Mouse (Mus musculus) hindbrain, postnatal 0 days (tissue): ENCODE measurements around the gene 2200002J24Rik. TPM values are rescaled to one million over a fixed set of nuclear protein-coding genes. Genes with fewer than 3 reads are reported as not detected.

Source experiments
- ATAC-seq: fragments of 200-750 bp; cut with Nextera tagmentation; 2 replicates; pipeline ENCODE4 v1.8.0; 2017; ENCODE audit warnings: mild to moderate bottlenecking, moderate TSS enrichment, moderate library complexity
- DNase-seq: peaks from one replicate; pipeline ENCODE4 v3.0.0-alpha.2; 2015; ENCODE audit warnings: low spot score
- H3K27ac ChIP-seq: fragments of 300-500 bp; sonication (generic); 2 replicates; pipeline ENCODE4 v1.5.1; 2014; ENCODE audit warnings: mild to moderate bottlenecking
- H3K27me3 ChIP-seq: fragments of 300-500 bp; sonication (generic); 2 replicates; pipeline ENCODE4 v1.6.1; 2014; ENCODE audit warnings: low read length, mixed read lengths; ENCODE audit not compliant: insufficient read depth
- H3K36me3 ChIP-seq: fragments of 300-500 bp; sonication (generic); 2 replicates; pipeline ENCODE4 v1.6.1; 2014; ENCODE audit warnings: low read length, mixed read lengths; ENCODE audit not compliant: insufficient read depth
- H3K4me1 ChIP-seq: fragments of 300-500 bp; sonication (generic); 2 replicates; pipeline ENCODE4 v1.6.1; 2014; ENCODE audit warnings: antibody characterized with exemption, low read length, mixed read lengths; ENCODE audit not compliant: insufficient read depth
- H3K4me2 ChIP-seq: fragments of 300-500 bp; sonication (generic); 2 replicates; pipeline ENCODE4 v1.6.1; 2014; ENCODE audit warnings: low read depth, mild to moderate bottlenecking, low read length, moderate library complexity, mixed read lengths
- H3K4me3 ChIP-seq: fragments of 300-500 bp; sonication (generic); 2 replicates; pipeline ENCODE4 v1.5.1; 2014; ENCODE audit warnings: low read length
- H3K9ac ChIP-seq: fragments of 300-500 bp; sonication (generic); replicated peaks from 2 replicates; pipeline ENCODE4 v1.6.1; 2014; ENCODE audit warnings: mild to moderate bottlenecking, low read length, moderate library complexity, mixed read lengths
- H3K9me3 ChIP-seq: fragments of 300-500 bp; sonication (generic); 2 replicates; pipeline ENCODE4 v1.6.1; 2016; ENCODE audit warnings: low read length, mixed read lengths
- CTCF ChIP-seq: IDR thresholded peaks from 2 replicates; pipeline ENCODE4 v1.5.1; 2016; ENCODE audit warnings: antibody characterized with exemption, control low read depth, low read depth
- WGBS: fragments of 180-500 bp; shearing (Covaris S2); extraction: QIAGEN DNeasy Blood & Tissue Kit; methylation state at CpG from one replicate; pipeline ENCODE4 v1.1.7; 2014; 5-methylcytosine and 5-hydroxymethylcytosine counted together
- polyA plus RNA-seq: library from polyadenylated mRNA; unstranded; fragments of >200 nt; fragmentation: Nextera tagmentation; extraction: Ambion mirVana; gene quantifications from 2 replicates; pipeline ENCODE4 v1.2.1, GENCODE M21; 2015
- total RNA-seq: library from RNA; depleted of rRNA; stranded (reverse); fragments of >200 nt; gene quantifications from 2 replicates; pipeline ENCODE4 v1.2.3, GENCODE M21; 2014; rRNA removed

The 2200002J24Rik gene
- total and polyA plus RNA-seq, 2 experiments from 2014 or later: 0.55 TPM; not detected in 1

GRCm38 (mm10) chr7:30744022-30744598, 45.4 kb downstream of the 2200002J24Rik start:
- H3K4me3 ChIP-seq: no peak overlapping the region
- peak; percentile 10 for DNase-seq
- no peak for TF ChIP-seq CTCF
- H3K36me3 ChIP-seq: no peaks in the 10 kb centered on the region
- 40% methylated on average over 4 of the region's 4 CpGs for WGBS
- no peak overlapping the region for H3K27ac ChIP-seq
- H3K4me2 ChIP-seq: no peak overlapping the region
- H3K27me3 ChIP-seq: no peaks in the 10 kb centered on the region
- no peak overlapping the region for H3K9ac ChIP-seq
- H3K4me1 ChIP-seq: no peaks in the 10 kb centered on the region
- no peak for ATAC-seq
- H3K9me3 ChIP-seq: no peaks in the 10 kb centered on the region

GRCm38 (mm10) chr7:30747525-30748204, 48.9 kb downstream of the 2200002J24Rik start:
- H3K27me3 ChIP-seq: no peaks in the 10 kb centered on the region
- TF ChIP-seq CTCF: no peak
- H3K9me3 ChIP-seq: no peaks in the 10 kb centered on the region
- no peaks in the 10 kb centered on the region for H3K4me1 ChIP-seq
- no peak overlapping the region for H3K4me2 ChIP-seq
- 88% methylated on average over 7 of the region's 7 CpGs for WGBS
- no peak overlapping the region for H3K4me3 ChIP-seq
- no peak overlapping the region for H3K9ac ChIP-seq
- DNase-seq (no peak), ATAC-seq (no peak)
- H3K36me3 ChIP-seq: no peaks in the 10 kb centered on the region
- H3K27ac ChIP-seq: no peak overlapping the region

Other genes starting within 250 kb of the 2200002J24Rik start
Only the 30 nearest of the 32 such genes appear.
- gene Nphs1, start 240.6 kb upstream of the 2200002J24Rik start, total RNA-seq: 2.3 and 2.4 TPM in 2 replicates
- 0.50 and 1.0 TPM in 2 replicates for gene Nphs1, start 240.6 kb upstream of the 2200002J24Rik start, polyA plus RNA-seq
- gene Prodh2, start 205.3 kb upstream of the 2200002J24Rik start, total RNA-seq: not detected in 2 replicates
- 0.24 TPM in 1 of 2 replicates, not detected in the other for gene Prodh2, start 205.3 kb upstream of the 2200002J24Rik start, polyA plus RNA-seq
- gene Arhgap33, start 163.9 kb upstream of the 2200002J24Rik start, total RNA-seq: 55.7 and 59.7 TPM in 2 replicates
- gene Arhgap33, start 163.9 kb upstream of the 2200002J24Rik start, polyA plus RNA-seq: 64.8 and 73.1 TPM in 2 replicates
- gene Hspb6, start 146.7 kb upstream of the 2200002J24Rik start, total RNA-seq: 5.6 and 6.4 TPM in 2 replicates
- 15.8 and 16.3 TPM in 2 replicates for gene Hspb6, start 146.7 kb upstream of the 2200002J24Rik start, polyA plus RNA-seq
- 13.1 and 14.0 TPM in 2 replicates for gene Proser3, start 146.6 kb upstream of the 2200002J24Rik start, total RNA-seq
- gene Proser3, start 146.6 kb upstream of the 2200002J24Rik start, polyA plus RNA-seq: 3.0 and 3.1 TPM in 2 replicates
- gene Lin37, start 139.1 kb upstream of the 2200002J24Rik start, total RNA-seq: 14.3 and 21.0 TPM in 2 replicates
- gene Lin37, start 139.1 kb upstream of the 2200002J24Rik start, polyA plus RNA-seq: 45.0 and 48.0 TPM in 2 replicates
- gene U2af1l4, start 135.6 kb upstream of the 2200002J24Rik start, total RNA-seq: 41.7 and 53.4 TPM in 2 replicates
- 103 and 104 TPM in 2 replicates for gene U2af1l4, start 135.6 kb upstream of the 2200002J24Rik start, polyA plus RNA-seq
- gene Gm49396, start 135.6 kb upstream of the 2200002J24Rik start, total RNA-seq: 2.9 and 3.7 TPM in 2 replicates
- gene Gm49396, start 135.6 kb upstream of the 2200002J24Rik start, polyA plus RNA-seq: 6.4 and 7.0 TPM in 2 replicates
- gene Psenen, start 135.3 kb upstream of the 2200002J24Rik start, total RNA-seq: 72.0 and 90.4 TPM in 2 replicates
- gene Psenen, start 135.3 kb upstream of the 2200002J24Rik start, polyA plus RNA-seq: 154 and 155 TPM in 2 replicates
- 5.6 TPM in 1 of 2 replicates, not detected in the other for gene Igflr1, start 133.5 kb upstream of the 2200002J24Rik start, total RNA-seq
- gene Igflr1, start 133.5 kb upstream of the 2200002J24Rik start, polyA plus RNA-seq: 2.6 and 3.4 TPM in 2 replicates
- gene Kmt2b, start 110.2 kb upstream of the 2200002J24Rik start, total RNA-seq: 27.1 and 36.7 TPM in 2 replicates
- gene Kmt2b, start 110.2 kb upstream of the 2200002J24Rik start, polyA plus RNA-seq: 6.7 and 7.1 TPM in 2 replicates
- not detected in 2 replicates for gene Zbtb32, start 100.0 kb upstream of the 2200002J24Rik start, total RNA-seq
- gene Zbtb32, start 100.0 kb upstream of the 2200002J24Rik start, polyA plus RNA-seq: 0.18 and 0.23 TPM in 2 replicates
- gene Upk1a, start 86.1 kb upstream of the 2200002J24Rik start, total RNA-seq: 0.14 and 0.99 TPM in 2 replicates
- 0.62 and 0.99 TPM in 2 replicates for gene Upk1a, start 86.1 kb upstream of the 2200002J24Rik start, polyA plus RNA-seq
- 352 and 389 TPM in 2 replicates for gene Cox6b1, start 72.8 kb upstream of the 2200002J24Rik start, total RNA-seq
- gene Cox6b1, start 72.8 kb upstream of the 2200002J24Rik start, polyA plus RNA-seq: 1,552 and 1,572 TPM in 2 replicates
- not detected in 2 replicates for gene Etv2, start 63.1 kb upstream of the 2200002J24Rik start, total RNA-seq
- gene Etv2, start 63.1 kb upstream of the 2200002J24Rik start, polyA plus RNA-seq: not detected in 2 replicates
- gene Rbm42, start 48.6 kb upstream of the 2200002J24Rik start, total RNA-seq: 162 and 169 TPM in 2 replicates
- 116 and 118 TPM in 2 replicates for gene Rbm42, start 48.6 kb upstream of the 2200002J24Rik start, polyA plus RNA-seq
- gene Haus5, start 33.9 kb upstream of the 2200002J24Rik start, total RNA-seq: 22.2 and 24.1 TPM in 2 replicates
- gene Haus5, start 33.9 kb upstream of the 2200002J24Rik start, polyA plus RNA-seq: 19.9 and 25.8 TPM in 2 replicates
- not detected in 2 replicates for gene Pmis2, start 27.3 kb upstream of the 2200002J24Rik start, total RNA-seq
- not detected in 2 replicates for gene Pmis2, start 27.3 kb upstream of the 2200002J24Rik start, polyA plus RNA-seq
- 2.0 and 5.3 TPM in 2 replicates for gene Atp4a, start 13.3 kb downstream of the 2200002J24Rik start, total RNA-seq
- 4.2 and 6.0 TPM in 2 replicates for gene Atp4a, start 13.3 kb downstream of the 2200002J24Rik start, polyA plus RNA-seq
- gene Tmem147, start 30.6 kb downstream of the 2200002J24Rik start, total RNA-seq: 195 and 238 TPM in 2 replicates
- gene Tmem147, start 30.6 kb downstream of the 2200002J24Rik start, polyA plus RNA-seq: 338 and 342 TPM in 2 replicates
- not detected in 2 replicates for gene Gapdhs, start 44.8 kb downstream of the 2200002J24Rik start, total RNA-seq
- 0.32 and 0.69 TPM in 2 replicates for gene Gapdhs, start 44.8 kb downstream of the 2200002J24Rik start, polyA plus RNA-seq
- gene Sbsn, start 52.5 kb downstream of the 2200002J24Rik start, total RNA-seq: 0.84 and 4.2 TPM in 2 replicates
- gene Sbsn, start 52.5 kb downstream of the 2200002J24Rik start, polyA plus RNA-seq: 2.9 and 3.0 TPM in 2 replicates
- gene Dmkn, start 64.8 kb downstream of the 2200002J24Rik start, total RNA-seq: 1.4 and 2.1 TPM in 2 replicates
- gene Dmkn, start 64.8 kb downstream of the 2200002J24Rik start, polyA plus RNA-seq: 3.9 and 5.8 TPM in 2 replicates
- not detected in 2 replicates for gene Krtdap, start 89.0 kb downstream of the 2200002J24Rik start, total RNA-seq
- gene Krtdap, start 89.0 kb downstream of the 2200002J24Rik start, polyA plus RNA-seq: 0.66 and 1.8 TPM in 2 replicates
- 0.16 TPM in 1 of 2 replicates, not detected in the other for gene Ffar2, start 124.8 kb downstream of the 2200002J24Rik start, total RNA-seq
- 0.19 and 0.23 TPM in 2 replicates for gene Ffar2, start 124.8 kb downstream of the 2200002J24Rik start, polyA plus RNA-seq
- gene Ffar3, start 157.3 kb downstream of the 2200002J24Rik start, total RNA-seq: 0.05 TPM in 1 of 2 replicates, not detected in the other
- 0.09 TPM in 1 of 2 replicates, not detected in the other for gene Ffar3, start 157.3 kb downstream of the 2200002J24Rik start, polyA plus RNA-seq
- gene Ffar1, start 162.6 kb downstream of the 2200002J24Rik start, total RNA-seq: not detected in 2 replicates
- gene Ffar1, start 162.6 kb downstream of the 2200002J24Rik start, polyA plus RNA-seq: not detected in 2 replicates
- gene Cd22, start 181.4 kb downstream of the 2200002J24Rik start, total RNA-seq: 0.07 and 3.2 TPM in 2 replicates
- gene Cd22, start 181.4 kb downstream of the 2200002J24Rik start, polyA plus RNA-seq: 0.09 and 0.20 TPM in 2 replicates
- 39.0 and 48.7 TPM in 2 replicates for gene Mag, start 215.9 kb downstream of the 2200002J24Rik start, total RNA-seq
- 14.4 and 18.6 TPM in 2 replicates for gene Mag, start 215.9 kb downstream of the 2200002J24Rik start, polyA plus RNA-seq
- not detected in 2 replicates for gene Hamp2, start 225.8 kb downstream of the 2200002J24Rik start, total RNA-seq
- not detected in 2 replicates for gene Hamp2, start 225.8 kb downstream of the 2200002J24Rik start, polyA plus RNA-seq